Mouse (Mus musculus): ENCODE measurements around the gene Gm10053. TPM values are rescaled to one million over a fixed set of nuclear protein-coding genes. Genes with fewer than 3 reads are reported as not detected.

Gene Gm10053
- polyA plus RNA-seq, 1 experiment from 2014 or later: 162 TPM

GRCm38 (mm10) chr19:24881237-24881636 lies 5.8 kb downstream of the Gm10053 start:
- Histone ChIP-seq H3K9me3 (no peaks in the 10 kb centered on the region), H3K27me3 (0 out of 2 replicates have a peak, but pooled peaks cover 9% of the 10 kb centered on the region), H3K4me2 (no peak overlapping the region), H3K4me1 (no peaks in the 10 kb centered on the region), H3K9ac (no peak overlapping the region), H3K36me3 (no peaks in the 10 kb centered on the region), H3K4me3 (no peak overlapping the region), H3K27ac (no peak overlapping the region)
- no peak for ATAC-seq (ENCODE audit: insufficient number of reproducible peaks, low FRiP score, low TSS enrichment, low read depth)
- WGBS: 66% methylated on average over 4 of the region's 4 CpGs

GRCm38 (mm10) chr19:24885504-24885903 lies 10.0 kb downstream of the Gm10053 start:
- 5% methylated on average over 5 of the region's 5 CpGs for WGBS
- no peaks in the 10 kb centered on the region for H3K4me1 ChIP-seq
- no peak for ATAC-seq (ENCODE audit: insufficient number of reproducible peaks, low FRiP score, low TSS enrichment, low read depth)
- no peaks in the 10 kb centered on the region for H3K9me3 ChIP-seq
- H3K36me3 ChIP-seq: no peaks in the 10 kb centered on the region
- no peak overlapping the region for H3K4me2 ChIP-seq
- H3K27ac ChIP-seq: no peak overlapping the region
- H3K4me3 ChIP-seq: no peak overlapping the region
- H3K27me3 ChIP-seq: 0 out of 2 replicates have a peak, but pooled peaks cover 7% of the 10 kb centered on the region
- H3K9ac ChIP-seq: no peak overlapping the region

GRCm38 (mm10) chr19:24886888-24887287 lies 11.4 kb downstream of the Gm10053 start:
- no peak overlapping the region for H3K4me2 ChIP-seq
- H3K27ac ChIP-seq: no peak overlapping the region
- no peaks in the 10 kb centered on the region for H3K36me3 ChIP-seq
- no peaks in the 10 kb centered on the region for H3K9me3 ChIP-seq
- H3K27me3 ChIP-seq: 0 out of 2 replicates have a peak, but pooled peaks cover 7% of the 10 kb centered on the region
- ATAC-seq (ENCODE audit: insufficient number of reproducible peaks, low FRiP score, low TSS enrichment, low read depth): no peak
- H3K4me1 ChIP-seq: no peaks in the 10 kb centered on the region
- H3K9ac ChIP-seq: no peak overlapping the region
- H3K4me3 ChIP-seq: no peak overlapping the region
- WGBS: 71% methylated on average over 3 of the region's 3 CpGs

- no peak overlapping the region for H3K27ac ChIP-seq
- H3K36me3 ChIP-seq: no peaks in the 10 kb centered on the region
- H3K4me2 ChIP-seq: no peak overlapping the region
- no peak overlapping the region for H3K4me3 ChIP-seq
- no peak overlapping the region for H3K9ac ChIP-seq
- H3K4me1 ChIP-seq: peaks cover 30% of the 10 kb centered on the region
- no peak for ATAC-seq (ENCODE audit: insufficient number of reproducible peaks, low FRiP score, low TSS enrichment, low read depth)
- WGBS: 10% methylated on average over 4 of the region's 4 CpGs
- peaks cover 58% of the 10 kb centered on the region for H3K27me3 ChIP-seq
- H3K9me3 ChIP-seq: no peaks in the 10 kb centered on the region
These were observed 21.1 kb downstream of the Gm10053 start for GRCm38 (mm10) chr19:24896536-24896935.

- Histone ChIP-seq H3K4me2 (peak overlapping the region; percentile 27), H3K4me3 (peak overlapping the region; percentile 19), H3K27me3 (peaks cover 65% of the 10 kb centered on the region), H3K27ac (no peak overlapping the region), H3K9ac (no peak overlapping the region), H3K36me3 (no peaks in the 10 kb centered on the region), H3K4me1 (peaks cover 30% of the 10 kb centered on the region), H3K9me3 (no peaks in the 10 kb centered on the region)
- no peak for ATAC-seq (ENCODE audit: insufficient number of reproducible peaks, low FRiP score, low TSS enrichment, low read depth)
- WGBS: 3% methylated on average over 56 of the region's 57 CpGs
These were observed 21.8 kb downstream of the Gm10053 start for GRCm38 (mm10) chr19:24897006-24897895.

- no peak overlapping the region for H3K27ac ChIP-seq
- H3K9ac ChIP-seq: no peak overlapping the region
- H3K4me1 ChIP-seq: peaks cover 30% of the 10 kb centered on the region
- peak overlapping the region; percentile 19; the same call in 1 of the 2 replicates for H3K4me3 ChIP-seq
- H3K27me3 ChIP-seq: peaks cover 73% of the 10 kb centered on the region
- WGBS: 2% methylated on average over 20 of the region's 20 CpGs
- H3K9me3 ChIP-seq: no peaks in the 10 kb centered on the region
- H3K4me2 ChIP-seq: peak overlapping the region; percentile 27; the same call in 1 of the 2 replicates
- no peaks in the 10 kb centered on the region for H3K36me3 ChIP-seq
- ATAC-seq (ENCODE audit: insufficient number of reproducible peaks, low FRiP score, low TSS enrichment, low read depth): no peak
These were observed 22.6 kb downstream of the Gm10053 start for GRCm38 (mm10) chr19:24897896-24898736.

GRCm38 (mm10) chr19:24898737-24899577 lies 23.5 kb downstream of the Gm10053 start:
- H3K27me3 ChIP-seq: peaks cover 80% of the 10 kb centered on the region
- ATAC-seq (ENCODE audit: insufficient number of reproducible peaks, low FRiP score, low TSS enrichment, low read depth): no peak
- H3K4me1 ChIP-seq: peaks cover 30% of the 10 kb centered on the region
- no peak overlapping the region for H3K27ac ChIP-seq
- peak overlapping the region; percentile 67 for H3K4me2 ChIP-seq
- H3K9ac ChIP-seq: no peak overlapping the region
- 3% methylated on average over 34 of the region's 34 CpGs for WGBS
- no peaks in the 10 kb centered on the region for H3K36me3 ChIP-seq
- H3K4me3 ChIP-seq: peak overlapping the region; percentile 38
- no peaks in the 10 kb centered on the region for H3K9me3 ChIP-seq

- Histone ChIP-seq H3K9me3 (no peaks in the 10 kb centered on the region), H3K4me2 (peak overlapping the region; percentile 67), H3K36me3 (no peaks in the 10 kb centered on the region), H3K9ac (no peak overlapping the region), H3K27ac (no peak overlapping the region), H3K4me1 (peaks cover 30% of the 10 kb centered on the region), H3K4me3 (peak overlapping the region; percentile 38), H3K27me3 (peaks cover 87% of the 10 kb centered on the region)
- under 1% methylated on average over 84 of the region's 84 CpGs for WGBS
- ATAC-seq (ENCODE audit: insufficient number of reproducible peaks, low FRiP score, low TSS enrichment, low read depth): no peak
These were observed 24.4 kb downstream of the Gm10053 start for GRCm38 (mm10) chr19:24899578-24900544.

- H3K9ac ChIP-seq: no peak within 1 kb of the TSS
These were observed 25.2 kb downstream of the Gm10053 start, which contains the start of gene Foxd4 for GRCm38 (mm10) chr19:24900581-24901220. Foxd4 (minus strand) TSS chr19:24901197.

GRCm38 (mm10) chr19:24901666-24902065 lies 26.2 kb downstream of the Gm10053 start:
- Histone ChIP-seq H3K4me1 (peaks cover 30% of the 10 kb centered on the region), H3K36me3 (no peaks in the 10 kb centered on the region), H3K27ac (no peak overlapping the region), H3K27me3 (peaks cover 78% of the 10 kb centered on the region), H3K9ac (no peak overlapping the region), H3K9me3 (no peaks in the 10 kb centered on the region), H3K4me2 (no peak overlapping the region), H3K4me3 (no peak overlapping the region)
- ATAC-seq (ENCODE audit: insufficient number of reproducible peaks, low FRiP score, low TSS enrichment, low read depth): no peak
- WGBS: 5% methylated on average over 3 of the region's 3 CpGs

More at GRCm38 (mm10) chr19:24900581-24901220, 25.2 kb downstream of the Gm10053 start, which contains the start of gene Foxd4:
- H3K4me2 ChIP-seq: peak within 1 kb of the TSS; percentile 67
- H3K4me3 ChIP-seq: peak within 1 kb of the TSS; percentile 38
- under 1% methylated on average over 27 of the region's 27 CpGs for WGBS
- ATAC-seq (ENCODE audit: insufficient number of reproducible peaks, low FRiP score, low TSS enrichment, low read depth): no peak
- H3K27ac ChIP-seq: no peak within 1 kb of the TSS
- H3K4me1 ChIP-seq: peaks cover 30% of the 10 kb centered on the region
- H3K27me3 ChIP-seq: peaks cover 85% of the 10 kb centered on the region
- H3K9me3 ChIP-seq: no peaks in the 10 kb centered on the region
- H3K36me3 ChIP-seq: no peaks in the 10 kb centered on the region
